Mouse (Mus musculus): ENCODE data around the gene Foxo1.

Gene Foxo1

DNA sequence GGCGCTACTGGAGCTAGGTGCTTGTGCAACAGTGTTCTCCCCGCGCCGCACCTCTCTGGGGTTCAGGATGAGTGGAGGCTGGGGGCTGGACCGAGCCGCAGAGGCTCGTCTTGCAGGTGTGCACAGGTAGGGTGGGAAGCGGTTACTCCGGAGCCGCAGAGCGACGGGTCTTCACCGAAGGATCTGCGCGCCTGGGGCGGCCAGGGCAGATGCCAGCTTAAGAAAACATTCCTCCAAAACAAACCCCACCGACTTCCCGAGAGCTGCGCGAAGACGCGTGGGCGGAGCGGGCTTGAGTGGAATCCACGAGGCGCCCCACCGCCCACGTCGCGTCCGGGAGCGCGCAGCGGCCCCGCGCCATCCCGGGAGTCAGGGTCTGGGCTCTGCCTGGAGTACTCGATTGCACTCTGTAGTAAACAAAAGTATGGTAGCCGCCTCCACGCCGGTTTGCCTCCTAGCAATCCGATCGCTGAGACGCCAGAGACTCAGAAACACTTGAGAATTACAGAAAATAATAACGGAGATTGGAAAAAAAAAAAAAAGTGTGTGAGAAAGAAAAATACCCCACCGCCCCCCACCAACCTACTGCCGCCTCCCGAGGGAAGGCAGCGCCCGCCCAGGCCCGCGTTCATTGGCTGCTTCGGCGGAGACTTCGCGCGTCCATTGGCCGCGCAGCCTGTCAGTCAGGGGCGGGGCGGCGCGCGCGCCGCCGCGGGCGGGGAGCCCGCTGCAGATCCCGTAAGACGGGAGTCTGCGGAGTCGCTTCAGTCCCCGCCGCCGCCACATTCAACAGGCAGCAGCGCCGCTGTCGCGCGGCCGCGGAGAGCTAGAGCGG lies at the start of gene Foxo1:
Gene Foxo1 (plus strand): TSS at position 685 of the 835 bp plus-strand sequence.
- peak; percentile 78 for DNase-seq (ENCODE audit: low spot score)

GRCm38 (mm10) chr3:52218864-52219263 lies 49.3 kb upstream of the Foxo1 start:
- DNase-seq (ENCODE audit: low spot score) = no peak

- DNase-seq (ENCODE audit: low spot score) = no peak
Observed at GRCm38 (mm10) chr3:52221082-52221481, 47.1 kb upstream of the Foxo1 start.

GRCm38 (mm10) chr3:52221931-52222330 lies 46.2 kb upstream of the Foxo1 start:
- DNase-seq (ENCODE audit: low spot score) = no peak

DNA sequence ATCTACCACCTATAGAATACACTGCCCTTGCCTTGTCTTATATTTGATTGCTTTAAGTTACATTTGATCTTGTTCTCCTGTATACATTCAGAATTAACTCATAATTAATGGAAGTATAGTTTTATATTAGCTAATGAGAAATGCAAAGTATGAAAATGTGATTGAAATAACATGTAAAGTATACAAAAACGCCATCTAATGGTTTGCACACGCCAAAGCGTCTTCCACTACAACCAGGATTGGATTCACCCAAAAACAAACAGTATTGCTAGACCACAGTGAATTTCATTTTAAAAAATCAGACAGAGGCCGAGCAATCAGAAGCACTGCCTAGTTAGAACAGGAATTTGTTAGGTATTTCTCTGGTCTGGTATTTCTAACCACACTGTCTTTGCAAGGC lies 31.6 kb upstream of the Foxo1 start:
- DNase-seq (ENCODE audit: low spot score) = no peak

DNA sequence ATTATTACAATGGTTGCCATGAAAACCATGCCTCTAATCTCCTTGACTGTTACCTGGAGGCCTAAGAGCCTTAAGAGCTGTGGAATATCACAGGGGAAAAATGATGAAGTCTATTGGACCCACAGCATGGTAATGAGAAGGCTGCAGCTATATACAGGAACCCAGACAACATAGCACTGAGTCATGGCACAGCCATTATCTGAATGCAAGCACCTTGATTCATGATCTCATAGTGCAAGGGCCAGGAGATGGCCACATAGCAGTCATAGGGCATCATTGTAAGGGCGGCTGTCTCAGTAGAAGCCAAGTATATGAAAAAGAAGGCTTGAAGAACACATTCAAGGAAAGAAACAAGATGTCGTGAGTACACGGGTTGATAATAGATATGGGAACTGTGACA lies 31.0 kb upstream of the Foxo1 start:
- no peak for DNase-seq (ENCODE audit: low spot score)

- DNase-seq (ENCODE audit: low spot score) = no peak
Observed at GRCm38 (mm10) chr3:52241062-52241461, 27.1 kb upstream of the Foxo1 start.

GRCm38 (mm10) chr3:52242457-52243105 lies 25.6 kb upstream of the Foxo1 start:
- DNase-seq (ENCODE audit: low spot score) = peak; percentile 31

GRCm38 (mm10) chr3:52243271-52244021 lies 24.7 kb upstream of the Foxo1 start:
- no peak for DNase-seq (ENCODE audit: low spot score)

DNA sequence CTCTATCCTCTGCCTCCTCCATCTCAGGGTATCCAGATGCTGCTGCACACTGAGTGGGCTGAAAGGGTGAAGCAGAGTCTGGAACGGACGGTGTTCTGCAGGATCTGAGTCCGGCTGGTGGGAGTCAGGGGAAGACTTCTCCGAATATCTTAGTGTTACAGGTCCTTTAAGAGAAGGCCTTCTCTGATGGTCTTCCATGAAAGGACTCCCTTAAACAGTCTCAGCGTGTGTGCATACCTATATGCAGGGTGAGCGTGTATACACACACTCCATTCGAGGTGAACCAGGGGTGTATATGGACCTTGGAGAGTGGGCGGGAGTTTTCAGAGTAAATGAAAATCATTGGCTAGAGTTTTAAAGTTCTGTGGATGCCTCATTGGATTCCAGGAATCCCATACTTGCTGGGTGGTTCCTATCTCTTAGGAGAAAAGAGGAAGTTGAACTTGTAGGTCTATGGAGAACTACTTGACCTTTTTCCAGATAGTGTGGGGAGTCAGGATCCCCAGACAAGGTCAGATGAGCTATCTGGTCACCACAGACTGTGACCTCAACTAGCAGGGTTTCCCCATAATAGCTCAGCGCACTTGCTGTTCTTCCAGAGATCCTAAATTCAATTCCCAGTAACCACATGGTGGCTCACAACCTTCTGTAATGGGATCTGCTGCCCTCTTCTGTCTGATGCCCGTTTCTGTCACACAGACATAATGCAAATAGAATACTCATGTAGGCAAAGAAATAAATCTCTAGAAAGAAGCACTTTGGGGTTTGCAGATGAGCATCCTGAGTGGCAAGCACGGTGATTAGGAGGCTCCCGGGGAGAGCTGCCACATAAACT lies 21.9 kb upstream of the Foxo1 start:
- DNase-seq (ENCODE audit: low spot score) = no peak

GRCm38 (mm10) chr3:52251184-52251583 lies 17.0 kb upstream of the Foxo1 start:
- DNase-seq (ENCODE audit: low spot score) = no peak

DNA sequence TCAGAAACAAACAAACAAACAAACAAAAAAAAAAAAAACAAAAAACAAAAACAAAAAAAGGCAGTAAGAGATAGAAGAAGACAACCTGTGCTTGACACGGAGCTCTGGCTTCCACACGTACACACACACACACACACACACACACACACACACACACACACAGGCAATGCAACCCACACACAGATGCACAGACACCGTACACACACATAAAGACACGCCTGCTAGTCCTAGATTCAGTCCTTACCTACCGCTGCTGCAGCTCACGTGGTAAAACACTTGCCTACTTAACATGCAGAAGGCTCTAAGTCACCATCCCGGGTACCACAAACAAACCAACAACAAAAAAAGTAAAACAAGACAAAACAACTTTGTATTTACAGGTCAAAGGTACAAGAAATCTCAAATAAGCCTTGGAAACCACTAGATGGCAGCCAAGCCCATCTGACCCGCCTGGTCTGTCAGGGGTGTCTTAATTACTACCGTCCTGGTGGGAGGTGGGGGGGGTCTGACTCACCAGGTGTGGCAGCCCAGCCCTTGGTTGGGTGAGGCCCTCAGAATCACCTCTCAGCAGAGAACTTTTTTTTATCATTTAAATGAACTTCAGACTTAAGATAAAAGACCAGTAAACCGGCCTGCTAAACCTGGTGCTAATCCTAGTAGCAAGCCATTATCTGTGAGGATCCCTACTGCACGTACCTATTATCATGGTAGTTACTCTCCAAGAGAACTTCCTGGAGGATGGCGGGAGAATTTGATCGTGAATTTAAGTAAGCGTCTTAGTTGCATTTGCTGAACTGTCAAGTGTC lies 14.3 kb upstream of the Foxo1 start:
- no peak for DNase-seq (ENCODE audit: low spot score)

DNA sequence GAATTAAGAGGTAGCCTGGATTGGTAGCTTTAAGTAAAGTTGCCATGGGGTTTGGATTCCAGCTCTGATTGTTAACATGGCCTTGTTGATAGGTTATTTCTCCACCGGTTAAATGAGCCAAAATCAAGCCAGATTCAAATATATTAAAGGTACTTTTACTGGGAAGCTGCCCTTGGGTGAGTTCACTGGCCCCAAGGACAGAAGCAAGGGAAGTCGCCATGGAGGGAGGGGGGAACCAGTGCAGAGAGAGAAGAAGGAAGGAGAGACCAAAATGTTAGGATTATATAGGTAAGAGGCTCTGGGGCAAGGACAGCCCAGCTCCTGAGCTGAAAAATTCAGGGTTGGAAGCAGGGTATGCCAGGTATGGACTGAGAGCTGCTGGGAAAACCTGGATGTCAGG lies 13.6 kb upstream of the Foxo1 start:
- no peak for DNase-seq (ENCODE audit: low spot score)

- DNase-seq (ENCODE audit: low spot score) = no peak
Observed at GRCm38 (mm10) chr3:52257782-52258441, 10.2 kb upstream of the Foxo1 start.

DNA sequence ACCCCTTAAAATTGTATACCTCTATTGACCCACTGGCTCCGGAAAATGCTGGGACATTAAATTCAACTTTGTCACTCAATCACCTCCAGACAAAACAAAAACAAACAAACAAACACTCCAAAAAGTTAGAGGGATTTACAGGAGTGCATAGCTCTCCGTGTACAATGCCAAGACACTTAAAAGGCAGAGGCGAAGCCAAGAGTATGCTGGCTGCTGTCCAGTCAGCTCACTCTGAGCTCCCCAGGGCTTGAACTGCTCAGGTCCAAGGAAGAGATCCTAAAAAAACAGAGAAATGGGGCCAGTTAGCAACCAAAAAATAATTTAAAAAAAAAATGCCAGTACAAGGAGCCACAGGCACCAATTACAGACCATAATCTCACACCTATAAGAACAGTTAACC lies 9.6 kb upstream of the Foxo1 start:
- no peak for DNase-seq (ENCODE audit: low spot score)

DNA sequence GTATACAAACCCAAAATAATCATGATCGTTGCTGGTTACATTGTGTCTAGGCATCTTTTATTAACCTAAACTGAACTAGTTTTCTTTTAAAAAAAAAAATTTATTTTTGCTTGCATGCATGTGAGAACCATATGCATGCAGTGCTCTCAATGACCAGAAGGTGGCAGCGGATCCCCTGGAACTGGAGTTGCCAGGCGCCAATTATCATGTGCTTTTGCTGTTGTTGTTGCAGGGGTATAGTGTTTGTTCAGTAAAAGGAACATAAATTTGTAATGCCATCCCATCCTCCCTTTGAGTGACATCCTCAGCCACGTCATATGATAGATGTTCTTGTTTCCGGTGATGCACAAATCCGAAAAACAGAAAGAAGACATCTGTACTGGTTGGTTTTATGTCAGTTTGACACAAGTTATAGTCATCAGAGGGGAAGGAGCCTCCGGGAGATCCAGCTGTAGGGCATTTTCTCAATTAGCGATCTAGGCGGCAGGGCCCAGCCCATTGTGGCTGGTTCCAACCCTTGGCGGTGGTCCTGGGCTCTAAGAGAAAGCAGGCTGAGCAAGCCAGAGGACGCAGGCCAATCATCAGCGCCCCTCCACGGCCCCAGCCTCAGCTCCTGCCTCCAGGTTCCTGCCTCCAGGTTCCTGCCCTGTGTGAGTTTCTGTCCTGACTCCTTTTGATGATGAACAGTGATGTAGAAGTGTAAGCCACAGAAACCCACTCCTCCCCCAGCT lies 5.5 kb upstream of the Foxo1 start:
- DNase-seq (ENCODE audit: low spot score) = peak; percentile 52

GRCm38 (mm10) chr3:52264354-52264753 lies 3.8 kb upstream of the Foxo1 start:
- no peak for DNase-seq (ENCODE audit: low spot score)

- no peak for DNase-seq (ENCODE audit: low spot score)
Observed at GRCm38 (mm10) chr3:52266606-52267160, 1.5 kb upstream of the Foxo1 start.

DNA sequence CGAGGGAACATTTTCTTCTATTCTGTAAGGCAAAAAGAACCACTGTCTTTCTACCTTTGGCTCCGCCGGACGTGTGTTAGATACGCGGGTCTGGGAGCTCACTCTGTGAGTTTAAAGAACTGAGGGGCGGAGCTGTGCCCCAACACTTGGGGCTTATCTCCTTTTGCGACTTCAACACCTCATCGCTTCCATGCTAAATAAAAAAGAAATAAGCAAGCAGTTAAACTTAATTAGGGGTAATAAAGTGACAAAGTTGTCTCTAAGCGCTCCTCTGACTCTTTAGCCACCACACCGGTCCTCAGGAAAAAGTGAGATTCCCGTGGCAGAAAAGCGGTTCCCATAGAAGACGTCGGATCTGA lies 864 bp upstream of the Foxo1 start:
- peak; percentile 36 for DNase-seq (ENCODE audit: low spot score)

DNA sequence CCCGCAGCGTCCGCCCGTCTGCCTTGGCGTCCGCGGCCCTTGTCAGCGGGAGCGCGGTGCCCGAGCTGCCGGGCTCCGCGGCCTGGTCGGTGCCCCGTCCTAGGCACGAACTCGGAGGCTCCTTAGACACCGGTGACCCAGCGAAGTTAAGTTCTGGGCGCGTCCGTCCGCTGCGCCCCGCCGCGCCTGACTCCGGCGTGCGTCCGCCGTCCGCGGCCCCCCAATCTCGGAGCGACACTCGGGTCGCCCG lies 276 bp downstream of the Foxo1 start:
- no peak for DNase-seq (ENCODE audit: low spot score)

All from c-Kit-positive CD71-positive TER-119-positive erythroid progenitor cells, embryonic 14.5 days (primary cell).